Mouse (Mus musculus): Measurements from ENCODE around the gene Rbfox3.

- TF ChIP-seq CTCF (IDR thresholded peaks at IDR 0.05; ENCODE audit: extremely low read depth, insufficient read length, insufficient replicate concordance, low read depth, low read length) (no peak), POLR2A (IDR thresholded peaks at IDR 0.05; ENCODE audit: low read depth, low read length) (no peak)
Measured at GRCm38 (mm10) chr11:118890992-118891398, 20.4 kb downstream of the Rbfox3 start.

All from small intestine, adult 2 months (tissue).